In the genomic region with DNA sequence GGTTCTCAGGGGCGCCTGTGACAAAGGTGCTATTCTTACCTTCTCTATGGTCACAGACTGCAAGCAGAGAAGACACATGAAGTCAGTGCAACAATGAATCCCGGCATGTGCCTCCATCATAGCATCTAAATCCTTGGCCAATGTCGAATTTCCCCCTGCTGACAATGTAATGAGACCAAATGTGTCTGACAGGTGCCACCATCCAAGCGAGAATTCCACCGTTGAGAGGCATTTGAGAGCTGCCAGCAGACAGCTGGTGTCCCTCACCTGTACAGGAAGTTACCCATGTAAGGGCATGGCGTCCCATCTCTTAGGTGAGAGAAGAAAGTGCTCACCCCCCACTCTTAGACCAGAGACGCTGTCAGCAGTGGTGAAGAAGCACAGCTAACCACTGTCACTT, we compare ENCODE assay signal across 15 mouse cellular contexts.
"Had no signal": no experiment of that assay in that cellular context is flagged by ENCODE, and none has a peak within 500 bp of the region (broad histone marks: within the 10 kb centered on the region; RNA-seq: fewer than 3 reads in every experiment).

No protein-coding gene starts in this region.

- H3K4me3 ChIP-seq: limb, embryonic 10.5 days; liver, embryonic 15.5 days; megakaryocyte, embryonic 14.5 days; midbrain, embryonic 12.5 days; myocyte; neural tube, embryonic 15.5 days had no signal

- H3K27ac ChIP-seq: kidney, postnatal 0 days; limb, embryonic 10.5 days; liver, embryonic 15.5 days; macrophage; midbrain, embryonic 12.5 days; neural tube, embryonic 15.5 days had no signal

- DNase-seq: kidney, adult 9 months; kidney, postnatal 36 days; lung, adult 2 months; spleen, adult 18-20 months; thymus, adult 2 months; thymus, postnatal 25 days had no signal

- ATAC-seq: lung, postnatal 0 days had no signal

- H3K27me3 ChIP-seq: megakaryocyte, embryonic 14.5 days had no signal
